Mouse (Mus musculus): ENCODE data around the gene Slamf6.
"Not testable (repeated sequence)": the region's sequence is repeated elsewhere in the genome, so short reads cannot be mapped to it uniquely, and the experiment has no call there.

The Slamf6 gene

GRCm38 (mm10) chr1:171917305-171918039, at the start of gene Slamf6:
Slamf6 (plus strand) TSS chr1:171917515.
- no peak for DNase-seq (ENCODE audit: extremely low read depth, insufficient read length, low spot score)

GRCm38 (mm10) chr1:171886989-171887388, 30.3 kb upstream of the Slamf6 start:
- DNase-seq (ENCODE audit: extremely low read depth, insufficient read length, low spot score): no peak

- not testable (repeated sequence) for DNase-seq (ENCODE audit: extremely low read depth, insufficient read length, low spot score)
Measured at GRCm38 (mm10) chr1:171895364-171895763, 22.0 kb upstream of the Slamf6 start, which contains the start of gene Gm10521. Gm10521 (plus strand) TSS chr1:171895664.

GRCm38 (mm10) chr1:171904011-171904410, 13.3 kb upstream of the Slamf6 start:
- no peak for DNase-seq (ENCODE audit: extremely low read depth, insufficient read length, low spot score)

GRCm38 (mm10) chr1:171915638-171916458, 1.5 kb upstream of the Slamf6 start:
- no peak for DNase-seq (ENCODE audit: extremely low read depth, insufficient read length, low spot score)

- no peak for DNase-seq (ENCODE audit: extremely low read depth, insufficient read length, low spot score)
Measured at GRCm38 (mm10) chr1:171918136-171918920, 1.0 kb downstream of the Slamf6 start.

GRCm38 (mm10) chr1:171919193-171919592, 1.9 kb downstream of the Slamf6 start:
- DNase-seq (ENCODE audit: extremely low read depth, insufficient read length, low spot score): no peak

- DNase-seq (ENCODE audit: extremely low read depth, insufficient read length, low spot score): no peak
Measured at GRCm38 (mm10) chr1:171919901-171920510, 2.7 kb downstream of the Slamf6 start.

- DNase-seq (ENCODE audit: extremely low read depth, insufficient read length, low spot score): no peak
Measured at GRCm38 (mm10) chr1:171920989-171921621, 3.8 kb downstream of the Slamf6 start.

- no peak for DNase-seq (ENCODE audit: extremely low read depth, insufficient read length, low spot score)
Measured at GRCm38 (mm10) chr1:171921641-171922040, 4.3 kb downstream of the Slamf6 start.

- no peak for DNase-seq (ENCODE audit: extremely low read depth, insufficient read length, low spot score)
Measured at GRCm38 (mm10) chr1:171922844-171923243, 5.5 kb downstream of the Slamf6 start.

GRCm38 (mm10) chr1:171924900-171925299, 7.6 kb downstream of the Slamf6 start:
- DNase-seq (ENCODE audit: extremely low read depth, insufficient read length, low spot score): no peak

- no peak for DNase-seq (ENCODE audit: extremely low read depth, insufficient read length, low spot score)
Measured at GRCm38 (mm10) chr1:171933851-171934250, 16.5 kb downstream of the Slamf6 start.

- no peak for DNase-seq (ENCODE audit: extremely low read depth, insufficient read length, low spot score)
Measured at GRCm38 (mm10) chr1:171938952-171939948, 21.9 kb downstream of the Slamf6 start.

- no peak for DNase-seq (ENCODE audit: extremely low read depth, insufficient read length, low spot score)
Measured at GRCm38 (mm10) chr1:171940626-171941025, 23.3 kb downstream of the Slamf6 start.

GRCm38 (mm10) chr1:171946447-171946995, 29.2 kb downstream of the Slamf6 start:
- no peak for DNase-seq (ENCODE audit: extremely low read depth, insufficient read length, low spot score)

- DNase-seq (ENCODE audit: extremely low read depth, insufficient read length, low spot score): no peak
Measured at GRCm38 (mm10) chr1:171948161-171948945, 31.0 kb downstream of the Slamf6 start.

All from 3134 (cell line).